Mouse (Mus musculus) urinary bladder, adult 2 months (tissue): ENCODE data around the gene Cdk20. TPM values are rescaled to one million over a fixed set of nuclear protein-coding genes. Genes with fewer than 3 reads are reported as not detected.

Experiments used
- polyA plus RNA-seq: library from polyadenylated mRNA; depleted of rRNA; stranded (reverse); fragments of >200 nt; gene quantifications from 2 replicates; pipeline ENCODE4 v1.2.3, GENCODE M21; 2012; rRNA removed

Gene Cdk20
- polyA plus RNA-seq, 1 experiment, result 8.2 TPM

Other genes starting within 250 kb of the Cdk20 start
- 11.7 and 12.5 TPM in 2 replicates for gene Cdc14b, start 157.0 kb upstream of the Cdk20 start, polyA plus RNA-seq
- gene Aaed1, start 119.6 kb upstream of the Cdk20 start, polyA plus RNA-seq, result 52.8 and 61.5 TPM in 2 replicates
- 265 and 306 TPM in 2 replicates for gene Ctsl, start 61.4 kb upstream of the Cdk20 start, polyA plus RNA-seq
- gene Fam240b, start 65.5 kb downstream of the Cdk20 start, polyA plus RNA-seq, result not detected in 2 replicates